Mouse (Mus musculus) hindbrain, embryonic 14.5 days (tissue): ENCODE results near the gene Eml6. TPM values are rescaled to one million over a fixed set of nuclear protein-coding genes. Genes with fewer than 3 reads are reported as not detected.

Experiments
- ATAC-seq: fragments of 200-750 bp; cut with Nextera tagmentation; 2 replicates; pipeline ENCODE4 v1.8.0; 2017; ENCODE audit warnings: moderate number of reproducible peaks, mild to moderate bottlenecking, moderate TSS enrichment, moderate library complexity; ENCODE audit not compliant: low FRiP score
- DNase-seq: peaks from one replicate; pipeline ENCODE4 v3.0.0-alpha.2; 2015; ENCODE audit warnings: low spot score
- H3K27ac ChIP-seq: fragments of 300-500 bp; sonication (generic); 2 replicates; pipeline ENCODE4 v1.5.1; 2014; ENCODE audit warnings: mild to moderate bottlenecking, moderate library complexity
- H3K27me3 ChIP-seq: fragments of 300-500 bp; sonication (generic); 2 replicates; pipeline ENCODE4 v1.6.1; 2014; ENCODE audit warnings: mild to moderate bottlenecking, low read length, mixed read lengths; ENCODE audit not compliant: control insufficient read depth, insufficient read depth
- H3K36me3 ChIP-seq: fragments of 300-500 bp; sonication (generic); replicated peaks from 2 replicates; pipeline ENCODE4 v1.6.1; 2014; ENCODE audit not compliant: control insufficient read depth, insufficient read depth
- H3K4me1 ChIP-seq: fragments of 300-500 bp; sonication (generic); replicated peaks from 2 replicates; pipeline ENCODE4 v1.6.1; 2014; ENCODE audit warnings: antibody characterized with exemption, low read length, mixed read lengths; ENCODE audit not compliant: control insufficient read depth, insufficient read depth
- H3K4me2 ChIP-seq: fragments of 300-500 bp; sonication (generic); replicated peaks from 2 replicates; pipeline ENCODE4 v1.6.1; 2014; ENCODE audit warnings: mild to moderate bottlenecking, moderate library complexity
- H3K4me3 ChIP-seq: fragments of 300-500 bp; sonication (generic); replicated peaks from 2 replicates; pipeline ENCODE4 v1.5.1; 2014; ENCODE audit warnings: mild to moderate bottlenecking, low read length
- H3K9ac ChIP-seq: fragments of 300-500 bp; sonication (generic); 2 replicates; pipeline ENCODE4 v1.6.1; 2014
- H3K9me3 ChIP-seq: fragments of 300-500 bp; sonication (generic); 2 replicates; pipeline ENCODE4 v1.6.1; 2016; ENCODE audit warnings: low read length; ENCODE audit not compliant: control insufficient read depth
- WGBS: fragments of 180-500 bp; shearing (Covaris S2); extraction: QIAGEN DNeasy Blood & Tissue Kit; methylation state at CpG from one replicate; pipeline ENCODE4 v1.1.7; 2014; 5-methylcytosine and 5-hydroxymethylcytosine counted together
- polyA plus RNA-seq: library from polyadenylated mRNA; unstranded; fragments of >200 nt; fragmentation: Nextera tagmentation; extraction: Ambion mirVana; gene quantifications from 2 replicates; pipeline ENCODE4 v1.2.1, GENCODE M21; 2014

Eml6 gene
- polyA plus RNA-seq, 1 experiment from 2014 or later, result 8.6 TPM

- Histone ChIP-seq H3K4me1 (peaks cover 12% of the 10 kb centered on the region), H3K4me3 (no peak overlapping the region), H3K4me2 (no peak overlapping the region), H3K9me3 (no peaks in the 10 kb centered on the region), H3K27me3 (no peaks in the 10 kb centered on the region), H3K27ac (no peak overlapping the region), H3K36me3 (0 out of 2 replicates have a peak, but pooled peaks cover 4% of the 10 kb centered on the region), H3K9ac (no peak overlapping the region)
- DNase-seq (no peak), ATAC-seq (peak; percentile 15; the same call in 1 of the 2 replicates)
- 33% methylated on average over 1 of the region's 1 CpGs for WGBS
Measured at GRCm38 (mm10) chr11:29788499-29788898, 237.3 kb downstream of the Eml6 start.

GRCm38 (mm10) chr11:29787473-29787872 lies 238.4 kb downstream of the Eml6 start:
- H3K27me3 ChIP-seq, result no peaks in the 10 kb centered on the region
- H3K9me3 ChIP-seq, result no peaks in the 10 kb centered on the region
- ATAC-seq, result no peak
- 0 out of 2 replicates have a peak, but pooled peaks cover 9% of the 10 kb centered on the region for H3K36me3 ChIP-seq
- 28% methylated on average over 5 of the region's 5 CpGs for WGBS
- no peak overlapping the region for H3K4me2 ChIP-seq
- DNase-seq, result no peak
- H3K27ac ChIP-seq, result no peak overlapping the region
- no peak overlapping the region for H3K9ac ChIP-seq
- H3K4me3 ChIP-seq, result no peak overlapping the region
- H3K4me1 ChIP-seq, result peaks cover 12% of the 10 kb centered on the region

- no peak for ATAC-seq
- no peak for DNase-seq
- 87% methylated on average over 6 of the region's 6 CpGs for WGBS
- Histone ChIP-seq H3K9ac (no peak overlapping the region), H3K9me3 (no peaks in the 10 kb centered on the region), H3K27me3 (no peaks in the 10 kb centered on the region), H3K36me3 (0 out of 2 replicates have a peak, but pooled peaks cover 9% of the 10 kb centered on the region), H3K4me2 (no peak overlapping the region), H3K4me1 (peaks cover 12% of the 10 kb centered on the region), H3K4me3 (no peak overlapping the region), H3K27ac (no peak overlapping the region)
Measured at GRCm38 (mm10) chr11:29786583-29787219, 239.1 kb downstream of the Eml6 start.

GRCm38 (mm10) chr11:29779409-29780026 lies 246.3 kb downstream of the Eml6 start:
- DNase-seq (no peak), ATAC-seq (no peak)
- no peaks in the 10 kb centered on the region for H3K27me3 ChIP-seq
- H3K4me1 ChIP-seq, result 0 out of 2 replicates have a peak, but pooled peaks cover 4% of the 10 kb centered on the region
- no peak overlapping the region for H3K27ac ChIP-seq
- H3K9ac ChIP-seq, result no peak overlapping the region
- H3K36me3 ChIP-seq, result peaks cover 6% of the 10 kb centered on the region; the same call in 1 of the 2 replicates
- no peaks in the 10 kb centered on the region for H3K9me3 ChIP-seq
- no peak overlapping the region for H3K4me2 ChIP-seq
- H3K4me3 ChIP-seq, result no peak overlapping the region
- WGBS, result 26% methylated on average over 2 of the region's 2 CpGs

GRCm38 (mm10) chr11:29778936-29779335 lies 246.9 kb downstream of the Eml6 start:
- 72% methylated on average over 3 of the region's 3 CpGs for WGBS

GRCm38 (mm10) chr11:29777964-29778363 lies 247.9 kb downstream of the Eml6 start:
- no peak for ATAC-seq
- H3K9ac ChIP-seq, result no peak overlapping the region
- DNase-seq, result no peak
- no peaks in the 10 kb centered on the region for H3K9me3 ChIP-seq
- no peaks in the 10 kb centered on the region for H3K27me3 ChIP-seq
- no peak overlapping the region for H3K27ac ChIP-seq
- H3K4me1 ChIP-seq, result 0 out of 2 replicates have a peak, but pooled peaks cover 4% of the 10 kb centered on the region
- no peak overlapping the region for H3K4me2 ChIP-seq
- no peak overlapping the region for H3K4me3 ChIP-seq
- no peaks in the 10 kb centered on the region; the same call in 1 of the 2 replicates for H3K36me3 ChIP-seq

More at GRCm38 (mm10) chr11:29778936-29779335, 246.9 kb downstream of the Eml6 start:
- no peaks in the 10 kb centered on the region for H3K9me3 ChIP-seq
- no peak overlapping the region for H3K4me3 ChIP-seq
- no peaks in the 10 kb centered on the region for H3K27me3 ChIP-seq
- H3K36me3 ChIP-seq, result peaks cover 6% of the 10 kb centered on the region; the same call in 1 of the 2 replicates
- DNase-seq, result no peak
- no peak for ATAC-seq
- H3K27ac ChIP-seq, result no peak overlapping the region
- no peak overlapping the region for H3K4me2 ChIP-seq
- no peak overlapping the region for H3K9ac ChIP-seq
- H3K4me1 ChIP-seq, result 0 out of 2 replicates have a peak, but pooled peaks cover 4% of the 10 kb centered on the region

- Histone ChIP-seq H3K4me2 (no peak overlapping the region), H3K4me3 (no peak overlapping the region), H3K4me1 (0 out of 2 replicates have a peak, but pooled peaks cover 4% of the 10 kb centered on the region), H3K9ac (no peak overlapping the region), H3K27ac (no peak overlapping the region), H3K36me3 (no peaks in the 10 kb centered on the region), H3K27me3 (no peaks in the 10 kb centered on the region), H3K9me3 (no peaks in the 10 kb centered on the region)
- DNase-seq, result no peak
- 68% methylated on average over 2 of the region's 2 CpGs for WGBS
- ATAC-seq, result no peak
Measured at GRCm38 (mm10) chr11:29774760-29775159, 251.1 kb downstream of the Eml6 start.

GRCm38 (mm10) chr11:29774296-29774695 lies 251.5 kb downstream of the Eml6 start:
- no peak overlapping the region for H3K27ac ChIP-seq
- no peaks in the 10 kb centered on the region for H3K36me3 ChIP-seq
- H3K9me3 ChIP-seq, result no peaks in the 10 kb centered on the region
- H3K9ac ChIP-seq, result no peak overlapping the region
- DNase-seq (no peak), ATAC-seq (peak; percentile 69; the same call in 1 of the 2 replicates)
- H3K4me3 ChIP-seq, result no peak overlapping the region
- H3K4me2 ChIP-seq, result no peak overlapping the region
- 25% methylated on average over 2 of the region's 2 CpGs for WGBS
- no peaks in the 10 kb centered on the region for H3K27me3 ChIP-seq
- H3K4me1 ChIP-seq, result 0 out of 2 replicates have a peak, but pooled peaks cover 4% of the 10 kb centered on the region

- Histone ChIP-seq H3K27ac (no peak overlapping the region), H3K9me3 (no peaks in the 10 kb centered on the region), H3K36me3 (no peaks in the 10 kb centered on the region), H3K27me3 (no peaks in the 10 kb centered on the region), H3K4me2 (no peak overlapping the region), H3K9ac (no peak overlapping the region), H3K4me3 (no peak overlapping the region), H3K4me1 (0 out of 2 replicates have a peak, but pooled peaks cover 4% of the 10 kb centered on the region)
- DNase-seq, result no peak
- 97% methylated on average over 1 of the region's 1 CpGs for WGBS
- no peak for ATAC-seq
Measured at GRCm38 (mm10) chr11:29772279-29772678, 253.6 kb downstream of the Eml6 start.
